Mouse (Mus musculus) testis, adult 2 months (tissue): ENCODE measurements around the gene Fitm1. TPM values are rescaled to one million over a fixed set of nuclear protein-coding genes. Genes with fewer than 3 reads are reported as not detected.
A peak's percentile ranks its signal among the peaks of the same experiment; 100 is the strongest.

Experiments
- H3K27ac ChIP-seq: fragments of 200-500 bp; 2 replicates; pipeline ENCODE4 v1.5.1; 2012; ENCODE audit warnings: low read depth, low read length; ENCODE audit not compliant: control insufficient read depth, insufficient read depth
- H3K27me3 ChIP-seq: fragments of 200-500 bp; 2 replicates; pipeline ENCODE4 v1.6.1; 2012; ENCODE audit warnings: mild to moderate bottlenecking, low read length, moderate library complexity; ENCODE audit not compliant: control insufficient read depth, insufficient read depth
- H3K36me3 ChIP-seq: fragments of 200-500 bp; 2 replicates; pipeline ENCODE4 v1.6.1; 2012; ENCODE audit warnings: mild to moderate bottlenecking, low read length; ENCODE audit not compliant: control insufficient read depth, insufficient read depth
- H3K4me1 ChIP-seq: fragments of 200-500 bp; 2 replicates; pipeline ENCODE4 v1.6.1; 2012; ENCODE audit warnings: low read length; ENCODE audit not compliant: control insufficient read depth, insufficient read depth
- H3K4me3 ChIP-seq: fragments of 200-500 bp; 2 replicates; pipeline ENCODE4 v1.5.1; 2012; ENCODE audit warnings: low read depth, mild to moderate bottlenecking, low read length, moderate library complexity, mixed read lengths; ENCODE audit not compliant: control insufficient read depth
- CTCF ChIP-seq: fragments of 200-500 bp; IDR thresholded peaks from 2 replicates; pipeline ENCODE4 v1.5.1; 2012; ENCODE audit warnings: low read depth, mild to moderate bottlenecking, inconsistent platforms, low read length, moderate library complexity; ENCODE audit not compliant: control insufficient read depth, insufficient read depth, insufficient replicate concordance
- POLR2A ChIP-seq: fragments of 200-500 bp; IDR thresholded peaks from 2 replicates; pipeline ENCODE4 v1.6.1; 2012; ENCODE audit warnings: low read depth, mild to moderate bottlenecking, inconsistent platforms, low read length, moderate library complexity; ENCODE audit not compliant: control insufficient read depth
- polyA plus RNA-seq: library from polyadenylated mRNA; depleted of rRNA; stranded (reverse); fragments of >200 nt; gene quantifications from 2 replicates; pipeline ENCODE4 v1.2.3, GENCODE M21; 2012

Fitm1 gene
- polyA plus RNA-seq, 1 experiment = 40.2 TPM

DNA sequence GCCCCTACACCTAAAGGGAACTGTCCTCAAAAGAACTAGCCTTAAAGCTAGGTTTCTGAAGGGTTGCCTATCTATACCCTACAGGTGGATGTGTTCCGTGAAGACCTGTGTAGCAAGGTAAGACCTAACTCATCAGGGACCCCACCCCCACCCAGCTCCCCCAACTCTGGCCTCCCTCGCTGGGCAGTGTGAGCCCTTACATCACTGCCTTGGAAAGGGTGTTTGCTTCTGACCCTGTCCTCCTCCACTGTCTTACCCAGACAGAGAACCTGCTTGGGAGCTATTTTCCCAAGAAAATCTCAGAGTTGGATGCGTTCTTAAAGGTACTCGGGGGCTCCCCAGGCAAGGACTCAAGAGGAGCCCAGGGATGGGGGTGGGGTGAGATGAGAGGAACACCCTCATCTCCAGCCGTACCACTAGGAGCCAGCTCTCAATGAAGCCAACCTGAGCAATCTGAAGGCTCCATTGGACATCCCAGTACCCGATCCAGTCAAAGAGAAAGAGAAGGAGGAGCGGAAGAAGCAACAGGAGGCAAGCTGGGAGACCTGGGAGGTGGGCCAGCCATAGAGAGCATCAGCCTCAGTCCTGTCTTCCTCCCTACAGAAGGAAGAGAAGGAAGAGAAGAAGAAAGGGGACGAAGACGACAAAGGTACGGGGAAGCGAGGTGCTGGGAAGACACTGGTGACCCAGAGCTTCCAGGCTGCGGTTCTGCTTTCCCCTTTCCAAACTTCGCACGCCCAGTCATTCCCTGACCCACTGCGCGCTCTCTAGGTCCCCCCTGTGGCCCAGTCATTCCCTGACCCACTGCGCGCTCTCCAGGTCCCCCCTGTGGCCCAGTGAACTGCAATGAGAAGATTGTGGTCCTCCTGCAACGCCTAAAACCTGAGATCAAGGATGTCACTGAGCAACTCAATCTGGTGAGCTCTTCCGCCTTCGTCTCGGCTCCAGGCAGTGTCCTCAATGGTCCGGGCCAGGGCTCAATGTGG lies 4.4 kb downstream of the Fitm1 start:
- H3K36me3 ChIP-seq = no peaks in the 10 kb centered on the region
- no peak overlapping the region for H3K4me3 ChIP-seq
- H3K27ac ChIP-seq = no peak overlapping the region
- no peak for TF ChIP-seq POLR2A
- TF ChIP-seq CTCF = no peak
- H3K4me1 ChIP-seq = peaks cover 26% of the 10 kb centered on the region
- no peaks in the 10 kb centered on the region for H3K27me3 ChIP-seq

- Histone ChIP-seq H3K27me3 (no peaks in the 10 kb centered on the region), H3K36me3 (no peaks in the 10 kb centered on the region), H3K4me3 (no peak overlapping the region), H3K4me1 (peaks cover 20% of the 10 kb centered on the region), H3K27ac (no peak overlapping the region)
- no peak for TF ChIP-seq POLR2A
- TF ChIP-seq CTCF = no peak
These were observed 5.3 kb downstream of the Fitm1 start for GRCm38 (mm10) chr14:55580731-55581130.

DNA sequence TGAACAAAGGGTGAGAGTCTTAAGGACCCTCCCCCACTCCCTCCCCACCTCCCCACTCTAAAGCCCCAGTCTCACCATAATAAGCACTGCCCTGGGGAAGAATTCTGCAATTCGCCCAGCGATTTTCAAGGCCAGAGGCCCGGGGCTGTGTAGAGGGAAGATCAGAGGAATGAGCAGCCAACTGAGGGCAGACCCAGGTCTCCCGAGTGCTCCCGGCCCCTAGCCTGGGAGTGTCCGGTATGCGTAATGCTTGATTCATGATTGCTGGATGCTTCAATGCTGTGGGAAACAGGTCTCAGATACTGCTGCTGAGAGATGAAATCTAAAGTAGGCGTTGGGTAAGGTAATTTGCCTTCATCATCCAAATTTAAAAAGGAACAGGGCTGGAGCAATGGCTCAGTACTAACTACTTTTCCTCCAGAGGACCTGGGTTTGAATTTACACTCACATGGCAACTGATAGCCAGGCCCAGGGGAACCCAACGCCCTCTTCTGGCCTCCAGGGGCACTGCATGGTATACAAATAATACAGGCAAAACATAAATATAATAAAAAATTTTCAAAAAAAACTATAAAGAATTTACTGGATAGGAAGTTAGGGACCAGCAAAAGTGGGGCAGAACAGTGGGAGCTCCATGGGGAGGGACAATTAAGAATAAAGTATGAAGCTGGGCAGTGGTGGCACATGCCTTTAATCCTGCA lies 6.7 kb downstream of the Fitm1 start:
- H3K4me1 ChIP-seq = peaks cover 9% of the 10 kb centered on the region
- no peak overlapping the region for H3K4me3 ChIP-seq
- no peak overlapping the region for H3K27ac ChIP-seq
- no peaks in the 10 kb centered on the region for H3K27me3 ChIP-seq
- H3K36me3 ChIP-seq = no peaks in the 10 kb centered on the region
- TF ChIP-seq CTCF = peak; percentile 36; the same call in 1 of the 2 replicates
- TF ChIP-seq POLR2A = no peak

- H3K4me1 ChIP-seq = peaks cover 3% of the 10 kb centered on the region
- H3K27ac ChIP-seq = no peak overlapping the region
- H3K36me3 ChIP-seq = no peaks in the 10 kb centered on the region
These were observed 8.9 kb downstream of the Fitm1 start for GRCm38 (mm10) chr14:55584303-55584701.

DNA sequence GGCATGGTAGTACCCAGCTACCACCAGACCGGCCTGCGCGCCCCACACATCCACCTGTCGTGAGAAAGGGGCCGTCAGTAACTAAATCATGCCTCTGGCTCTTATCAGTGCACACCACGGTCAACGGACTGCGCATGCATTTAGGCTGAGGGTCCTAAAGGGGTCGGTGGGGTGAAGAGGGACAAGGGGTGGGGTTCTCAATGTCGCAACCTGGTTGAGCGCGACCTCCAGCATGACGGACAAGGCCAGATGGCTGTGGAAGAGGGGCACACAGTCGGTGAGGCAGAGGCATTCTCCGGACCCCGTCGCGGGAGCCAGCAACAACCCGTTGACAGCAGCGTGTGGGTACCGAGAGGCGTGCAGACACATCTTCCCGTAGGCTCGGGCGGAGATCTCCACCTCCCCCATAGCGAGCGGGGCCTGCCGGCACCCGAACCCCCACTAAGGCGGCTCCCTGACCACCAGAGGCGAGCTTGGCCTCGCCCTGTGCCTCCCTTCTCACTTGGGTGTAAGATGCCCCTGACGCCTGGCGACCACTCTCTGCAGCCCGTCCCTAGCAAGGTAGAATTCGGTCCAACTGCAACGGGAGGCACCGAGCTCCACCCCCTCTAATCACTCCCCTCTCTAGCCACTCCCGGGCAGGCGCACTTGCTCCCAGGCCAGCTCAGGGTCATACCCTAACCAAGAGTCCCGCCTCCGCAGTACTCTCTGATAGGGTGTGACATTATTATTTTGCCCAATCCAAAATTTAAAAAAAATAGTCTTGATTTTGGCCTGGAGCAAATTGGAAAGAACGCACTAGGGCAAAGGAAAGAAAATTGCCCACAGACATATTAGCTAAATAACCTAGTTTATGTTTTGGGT lies 9.5 kb downstream of the Fitm1 start, which contains the start of gene Emc9:
Gene Emc9, minus strand, starts transcription at position 601 of the 864 bp plus-strand sequence.
- Histone ChIP-seq H3K4me1 (peaks cover 3% of the 10 kb centered on the region), H3K27me3 (no peaks in the 10 kb centered on the region), H3K27ac (peak within 1 kb of the TSS; percentile 56), H3K36me3 (no peaks in the 10 kb centered on the region), H3K4me3 (peak within 1 kb of the TSS; percentile 84)
- peak; percentile 38; the same call in 1 of the 2 replicates for TF ChIP-seq POLR2A
- TF ChIP-seq CTCF = no peak

More at GRCm38 (mm10) chr14:55584303-55584701, 8.9 kb downstream of the Fitm1 start:
- Histone ChIP-seq H3K4me3 (peak overlapping the region; percentile 84), H3K27me3 (no peaks in the 10 kb centered on the region)
- no peak for TF ChIP-seq CTCF
- TF ChIP-seq POLR2A = no peak

DNA sequence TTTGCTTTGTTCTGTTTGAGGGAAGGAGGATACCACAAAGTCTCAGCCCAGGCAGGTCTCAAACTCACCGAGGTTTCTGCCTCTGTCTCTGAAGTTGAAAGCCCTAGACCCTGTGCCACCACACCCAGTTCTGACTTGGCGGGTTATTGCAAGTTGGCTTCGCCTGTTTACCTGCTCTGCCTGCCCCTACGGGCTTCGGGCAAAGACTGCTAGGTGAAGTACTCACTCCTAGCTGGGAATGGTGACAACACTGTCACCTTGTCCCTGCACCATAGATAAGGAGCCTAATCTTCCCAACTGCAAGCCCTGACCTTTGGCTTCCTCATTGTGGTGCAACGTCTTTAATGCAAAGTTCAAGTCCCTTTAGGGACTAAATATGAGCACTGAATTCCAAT lies 10.1 kb downstream of the Fitm1 start:
- TF ChIP-seq POLR2A = no peak
- Histone ChIP-seq H3K4me3 (no peak overlapping the region), H3K27ac (peak overlapping the region; percentile 52; the same call in 1 of the 2 replicates), H3K27me3 (no peaks in the 10 kb centered on the region), H3K36me3 (no peaks in the 10 kb centered on the region), H3K4me1 (peaks cover 5% of the 10 kb centered on the region)
